Mouse (Mus musculus): ENCODE data around the gene Gm19345. TPM values are rescaled to one million over a fixed set of nuclear protein-coding genes. Genes with fewer than 3 reads are reported as not detected.
A peak's percentile ranks its signal among the peaks of the same experiment; 100 is the strongest.

The Gm19345 gene
- polyA plus RNA-seq (2016; fragmentation: Nextera tagmentation; extraction: Ambion mirVana), result not detected in 2 replicates

DNA sequence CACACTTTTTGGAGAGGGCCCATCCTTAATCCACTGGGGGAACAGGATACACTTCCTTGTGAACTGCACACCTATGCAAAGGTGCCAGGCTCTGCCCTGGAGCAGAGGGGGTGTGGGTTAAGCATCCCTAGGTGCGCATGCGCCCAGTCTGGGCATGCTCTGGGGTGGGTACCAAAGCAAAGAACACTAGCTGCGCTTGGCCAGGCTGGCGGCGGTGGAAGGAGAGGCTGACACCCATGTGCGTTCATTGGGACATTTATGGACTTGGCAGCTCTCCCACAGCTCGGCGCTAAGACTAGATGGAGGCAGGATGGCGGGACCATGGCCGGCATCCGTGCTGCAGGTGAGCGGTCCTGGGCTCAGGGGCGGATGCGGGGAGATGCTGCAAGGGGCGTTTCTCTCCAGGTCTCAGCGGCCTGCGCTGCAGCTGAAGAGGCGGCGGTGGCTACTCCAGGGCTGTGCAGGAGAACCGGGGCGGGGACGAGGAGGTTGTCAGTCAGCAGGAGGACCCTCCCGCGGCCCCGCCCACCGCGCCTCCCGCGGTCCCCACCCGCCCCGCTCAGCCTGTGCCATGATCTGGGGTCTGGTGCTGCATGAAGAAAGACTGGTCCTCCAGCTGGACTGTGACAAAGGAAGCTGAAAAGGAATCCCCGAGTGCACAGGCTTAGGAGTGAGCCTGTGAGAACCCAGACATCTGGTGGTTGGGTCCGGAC is at the start of gene Gm19345:
Gene Gm19345 (plus strand): TSS at position 146 of the 713 bp plus-strand sequence.
- H3K4me2 ChIP-seq, result peak within 1 kb of the TSS; percentile 50
- H3K9ac ChIP-seq, result no peak within 1 kb of the TSS
- peak; percentile 43; the same call in 1 of the 2 replicates for ATAC-seq (ENCODE audit: insufficient number of reproducible peaks, low FRiP score)
- no peak within 1 kb of the TSS for H3K27ac ChIP-seq (ENCODE audit: poor library complexity, severe bottlenecking)
- WGBS, result 7% methylated on average over 31 of the region's 33 CpGs
- H3K36me3 ChIP-seq, result no peaks in the 10 kb centered on the region
- H3K4me1 ChIP-seq (replicated peaks), result peaks cover 16% of the 10 kb centered on the region
- peak within 1 kb of the TSS; percentile 29 for H3K4me3 ChIP-seq
- no peaks in the 10 kb centered on the region for H3K9me3 ChIP-seq (replicated peaks)
- H3K27me3 ChIP-seq (replicated peaks), result peaks cover 50% of the 10 kb centered on the region

GRCm38 (mm10) chr7:19802995-19803394 is 48.8 kb upstream of the Gm19345 start:
- WGBS, result 20% methylated on average over 7 of the region's 7 CpGs
- ATAC-seq (ENCODE audit: insufficient number of reproducible peaks, low FRiP score), result no peak
- H3K4me3 ChIP-seq, result no peak overlapping the region
- peaks cover 10% of the 10 kb centered on the region for H3K27me3 ChIP-seq (replicated peaks)
- H3K27ac ChIP-seq (ENCODE audit: poor library complexity, severe bottlenecking), result no peak overlapping the region
- H3K4me2 ChIP-seq, result no peak overlapping the region
- no peak overlapping the region for H3K9ac ChIP-seq
- H3K4me1 ChIP-seq (replicated peaks), result no peaks in the 10 kb centered on the region
- peaks cover 4% of the 10 kb centered on the region; the same call in 1 of the 2 replicates for H3K9me3 ChIP-seq (replicated peaks)
- no peaks in the 10 kb centered on the region for H3K36me3 ChIP-seq

GRCm38 (mm10) chr7:19806356-19806969 is 45.3 kb upstream of the Gm19345 start:
- no peak overlapping the region for H3K9ac ChIP-seq
- no peak overlapping the region for H3K4me2 ChIP-seq
- no peak overlapping the region for H3K4me3 ChIP-seq
- H3K4me1 ChIP-seq (replicated peaks), result peaks cover 19% of the 10 kb centered on the region
- H3K27ac ChIP-seq (ENCODE audit: poor library complexity, severe bottlenecking), result no peak overlapping the region
- H3K36me3 ChIP-seq, result no peaks in the 10 kb centered on the region
- WGBS, result 76% methylated on average over 8 of the region's 8 CpGs
- H3K27me3 ChIP-seq (replicated peaks), result peaks cover 41% of the 10 kb centered on the region
- H3K9me3 ChIP-seq (replicated peaks), result peaks cover 4% of the 10 kb centered on the region; the same call in 1 of the 2 replicates
- ATAC-seq (ENCODE audit: insufficient number of reproducible peaks, low FRiP score), result no peak

DNA sequence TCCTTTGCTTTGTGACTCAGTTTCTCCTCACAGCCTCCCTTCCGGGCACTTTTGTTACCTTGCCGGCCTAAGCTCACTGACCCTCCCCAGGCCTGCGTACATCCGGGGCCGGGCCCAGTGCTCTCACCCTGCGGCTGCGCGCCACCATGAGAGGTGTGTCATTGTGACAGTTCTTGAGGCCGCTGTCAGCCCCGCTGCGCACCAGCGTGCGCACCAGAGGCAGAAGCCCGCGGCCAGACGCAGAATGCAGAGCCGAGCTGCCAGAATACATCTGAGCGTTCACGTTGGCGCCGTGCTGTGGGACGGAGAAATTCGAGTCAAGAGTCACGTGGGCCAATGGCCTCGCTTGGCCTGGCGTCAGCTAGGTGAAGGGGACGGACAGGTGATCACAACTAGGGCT is 42.4 kb upstream of the Gm19345 start:
- Histone ChIP-seq H3K27ac (ENCODE audit: poor library complexity, severe bottlenecking) (no peak overlapping the region), H3K9ac (peak overlapping the region; percentile 42), H3K4me1 (replicated peaks) (peaks cover 20% of the 10 kb centered on the region), H3K27me3 (replicated peaks) (peaks cover 54% of the 10 kb centered on the region), H3K36me3 (no peaks in the 10 kb centered on the region), H3K9me3 (replicated peaks) (peaks cover 4% of the 10 kb centered on the region; the same call in 1 of the 2 replicates), H3K4me3 (peak overlapping the region; percentile 36), H3K4me2 (peak overlapping the region; percentile 59)
- ATAC-seq (ENCODE audit: insufficient number of reproducible peaks, low FRiP score), result 0 out of 2 replicates have a peak, but pooled peaks have one; percentile 40
- WGBS, result 5% methylated on average over 27 of the region's 27 CpGs

- ATAC-seq (ENCODE audit: insufficient number of reproducible peaks, low FRiP score), result peak; percentile 22; the same call in 1 of the 2 replicates
- peaks cover 54% of the 10 kb centered on the region for H3K27me3 ChIP-seq (replicated peaks)
- H3K4me2 ChIP-seq, result peak overlapping the region; percentile 53
- peaks cover 27% of the 10 kb centered on the region for H3K4me1 ChIP-seq (replicated peaks)
- no peak overlapping the region for H3K9ac ChIP-seq
- H3K36me3 ChIP-seq, result no peaks in the 10 kb centered on the region
- H3K9me3 ChIP-seq (replicated peaks), result no peaks in the 10 kb centered on the region
- 3% methylated on average over 22 of the region's 22 CpGs for WGBS
- H3K4me3 ChIP-seq, result peak overlapping the region; percentile 22
- H3K27ac ChIP-seq (ENCODE audit: poor library complexity, severe bottlenecking), result no peak overlapping the region
These were observed 40.7 kb upstream of the Gm19345 start for GRCm38 (mm10) chr7:19811114-19811513.

DNA sequence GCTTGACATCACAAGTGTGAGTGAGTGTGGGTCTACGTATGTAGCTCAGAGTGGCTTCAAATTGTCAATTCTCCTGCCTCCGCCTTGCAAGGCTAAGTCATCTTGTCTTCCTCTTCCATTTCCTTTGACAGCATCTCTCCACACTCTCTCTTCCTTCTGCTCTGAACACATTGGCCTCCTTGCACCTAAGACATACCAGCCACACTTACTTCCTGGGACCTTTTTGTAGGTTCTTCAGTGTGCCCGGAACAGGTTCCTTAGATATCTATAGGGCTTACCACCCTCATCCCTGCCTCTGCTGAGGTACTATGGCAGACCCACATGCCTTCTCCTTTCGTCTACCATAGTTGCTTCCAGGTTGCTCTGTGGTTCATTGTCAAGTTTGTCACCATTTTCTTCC is 38.6 kb upstream of the Gm19345 start:
- H3K4me1 ChIP-seq (replicated peaks), result peaks cover 43% of the 10 kb centered on the region
- no peaks in the 10 kb centered on the region for H3K36me3 ChIP-seq
- no peak overlapping the region for H3K9ac ChIP-seq
- no peaks in the 10 kb centered on the region for H3K9me3 ChIP-seq (replicated peaks)
- no peak for ATAC-seq (ENCODE audit: insufficient number of reproducible peaks, low FRiP score)
- H3K27me3 ChIP-seq (replicated peaks), result peaks cover 52% of the 10 kb centered on the region
- H3K4me2 ChIP-seq, result no peak overlapping the region
- H3K27ac ChIP-seq (ENCODE audit: poor library complexity, severe bottlenecking), result no peak overlapping the region
- H3K4me3 ChIP-seq, result no peak overlapping the region
- WGBS, result 69% methylated on average over 4 of the region's 4 CpGs

- no peak overlapping the region for H3K4me3 ChIP-seq
- H3K27me3 ChIP-seq (replicated peaks), result peaks cover 49% of the 10 kb centered on the region
- ATAC-seq (ENCODE audit: insufficient number of reproducible peaks, low FRiP score), result no peak
- 41% methylated on average over 6 of the region's 6 CpGs for WGBS
- H3K4me1 ChIP-seq (replicated peaks), result peaks cover 42% of the 10 kb centered on the region
- no peaks in the 10 kb centered on the region for H3K36me3 ChIP-seq
- H3K4me2 ChIP-seq, result no peak overlapping the region
- no peak overlapping the region for H3K27ac ChIP-seq (ENCODE audit: poor library complexity, severe bottlenecking)
- no peaks in the 10 kb centered on the region for H3K9me3 ChIP-seq (replicated peaks)
- H3K9ac ChIP-seq, result no peak overlapping the region
These were observed 38.2 kb upstream of the Gm19345 start for GRCm38 (mm10) chr7:19813579-19814122.

DNA sequence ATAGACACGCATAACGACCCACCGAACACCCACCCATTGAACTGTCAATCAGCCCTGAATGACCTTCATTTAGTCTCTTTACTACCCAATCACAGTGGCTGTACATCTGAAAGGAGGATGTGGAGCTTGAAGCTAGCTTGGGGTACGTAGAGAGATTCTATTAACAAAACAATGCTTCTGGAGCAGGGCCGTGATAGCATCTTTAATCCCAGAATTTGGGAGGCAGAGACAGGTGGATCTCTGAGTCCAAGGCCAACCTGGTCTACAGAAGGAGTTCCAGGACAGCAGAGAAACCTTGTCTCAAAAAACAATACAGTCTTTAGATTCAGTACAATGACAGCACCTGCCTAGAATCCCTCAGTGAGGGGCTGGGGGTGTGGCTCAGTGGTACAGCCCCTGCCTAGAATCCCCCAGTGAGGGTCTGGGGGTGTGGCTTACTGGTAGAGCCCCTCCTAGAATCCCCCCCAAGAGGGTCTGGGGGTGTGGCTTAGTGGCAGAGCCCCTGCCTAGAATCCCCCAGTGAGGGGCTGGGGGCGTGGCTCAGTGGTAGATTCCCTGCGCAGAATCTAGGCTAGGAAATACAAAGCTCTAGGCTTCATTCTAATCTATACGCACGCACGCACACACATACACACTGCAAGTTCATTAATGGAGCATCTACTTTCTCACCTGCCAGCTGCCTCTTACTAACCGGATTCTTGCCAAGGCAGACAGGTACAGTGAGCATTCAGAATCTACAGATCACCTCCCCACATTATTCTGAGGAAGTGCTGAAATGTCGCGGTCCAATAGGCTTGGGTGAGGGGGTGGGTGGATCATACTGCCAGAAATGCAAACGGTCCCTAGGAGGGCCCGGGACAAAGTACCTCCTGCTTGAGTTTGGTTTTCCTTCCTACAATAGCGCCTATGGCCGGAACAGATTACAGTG is 36.2 kb upstream of the Gm19345 start:
- peaks cover 4% of the 10 kb centered on the region for H3K9me3 ChIP-seq (replicated peaks)
- H3K27me3 ChIP-seq (replicated peaks), result peaks cover 42% of the 10 kb centered on the region
- peak overlapping the region; percentile 54 for H3K4me3 ChIP-seq
- H3K27ac ChIP-seq (ENCODE audit: poor library complexity, severe bottlenecking), result no peak overlapping the region
- ATAC-seq (ENCODE audit: insufficient number of reproducible peaks, low FRiP score), result no peak
- H3K4me2 ChIP-seq, result peak overlapping the region; percentile 84
- H3K4me1 ChIP-seq (replicated peaks), result peaks cover 33% of the 10 kb centered on the region
- H3K9ac ChIP-seq, result peak overlapping the region; percentile 58
- 33% methylated on average over 17 of the region's 17 CpGs for WGBS
- H3K36me3 ChIP-seq, result no peaks in the 10 kb centered on the region

DNA sequence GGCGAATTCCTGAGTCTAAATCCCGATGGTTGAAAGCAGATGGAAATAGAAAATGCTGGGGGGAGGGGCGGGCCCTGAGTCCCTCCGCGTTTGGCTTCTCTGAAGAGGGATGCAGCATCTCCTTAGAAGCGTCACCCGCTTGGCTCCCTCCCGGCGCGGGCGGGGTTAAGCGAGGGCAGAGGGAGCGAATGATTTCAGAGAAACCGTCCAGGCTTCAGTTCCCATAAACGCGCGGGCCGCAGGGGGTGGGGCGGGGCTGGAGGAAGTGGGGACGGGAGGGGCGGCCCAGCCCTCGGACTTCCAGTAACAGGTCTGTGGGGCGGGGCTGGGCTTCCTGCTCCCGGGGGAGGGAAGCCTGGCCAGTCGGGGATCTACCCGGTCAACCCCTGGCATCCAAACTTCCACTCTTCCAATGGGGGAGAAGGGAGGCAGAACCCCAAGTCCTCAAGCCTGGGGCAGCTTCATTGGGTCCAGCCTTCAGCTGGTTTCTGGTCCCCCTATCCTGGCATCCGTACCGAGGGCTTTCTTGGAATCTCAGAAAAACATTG is 35.5 kb upstream of the Gm19345 start:
- WGBS, result under 1% methylated on average over 28 of the region's 28 CpGs
- H3K9ac ChIP-seq, result peak overlapping the region; percentile 58
- no peaks in the 10 kb centered on the region for H3K36me3 ChIP-seq
- no peak overlapping the region for H3K27ac ChIP-seq (ENCODE audit: poor library complexity, severe bottlenecking)
- peaks cover 5% of the 10 kb centered on the region for H3K9me3 ChIP-seq (replicated peaks)
- peaks cover 25% of the 10 kb centered on the region for H3K4me1 ChIP-seq (replicated peaks)
- H3K4me2 ChIP-seq, result peak overlapping the region; percentile 84
- peaks cover 41% of the 10 kb centered on the region for H3K27me3 ChIP-seq (replicated peaks)
- peak overlapping the region; percentile 54 for H3K4me3 ChIP-seq
- ATAC-seq (ENCODE audit: insufficient number of reproducible peaks, low FRiP score), result peak; percentile 63

DNA sequence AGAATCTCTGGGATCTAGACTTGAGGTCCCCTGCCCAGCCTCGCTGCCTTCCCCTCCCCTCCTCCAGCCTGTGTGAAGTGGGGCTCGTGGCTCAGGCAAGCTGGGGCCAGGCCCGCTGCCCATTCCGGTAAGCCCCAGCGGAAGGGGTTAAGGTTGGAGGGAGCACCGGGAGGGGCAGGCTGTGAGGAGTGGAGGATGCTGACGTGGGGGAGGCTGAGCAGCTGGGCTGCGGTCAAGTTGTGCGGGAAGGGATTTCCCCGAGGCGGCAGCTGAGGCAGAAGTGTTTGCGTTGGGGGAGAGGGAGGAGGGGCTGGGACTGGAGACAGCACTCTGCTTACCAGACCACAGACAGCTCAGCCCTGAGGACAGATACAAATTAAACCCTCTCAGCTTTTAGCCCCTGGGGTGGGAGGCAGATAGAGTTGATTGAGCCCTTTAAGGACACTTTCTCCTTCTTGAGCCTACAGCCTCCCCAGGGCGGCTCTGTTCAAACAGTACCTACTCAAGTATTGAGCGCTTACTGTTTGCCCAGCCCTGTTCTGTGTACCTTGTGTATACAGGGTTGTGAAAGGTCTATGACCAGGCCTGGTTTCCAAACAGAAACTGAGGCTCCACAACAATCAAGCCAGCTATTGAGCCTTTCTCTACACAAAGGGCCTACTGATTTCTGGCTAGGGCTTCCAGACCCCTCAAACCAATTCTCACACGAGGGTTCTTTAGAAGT is 34.3 kb upstream of the Gm19345 start:
- peak overlapping the region; percentile 26 for H3K4me3 ChIP-seq
- peak overlapping the region; percentile 58; the same call in 1 of the 2 replicates for H3K9ac ChIP-seq
- no peak overlapping the region for H3K27ac ChIP-seq (ENCODE audit: poor library complexity, severe bottlenecking)
- H3K9me3 ChIP-seq (replicated peaks), result peaks cover 5% of the 10 kb centered on the region
- ATAC-seq (ENCODE audit: insufficient number of reproducible peaks, low FRiP score), result 0 out of 2 replicates have a peak, but pooled peaks have one; percentile 31
- no peaks in the 10 kb centered on the region for H3K36me3 ChIP-seq
- peak overlapping the region; percentile 84 for H3K4me2 ChIP-seq
- peaks cover 23% of the 10 kb centered on the region for H3K4me1 ChIP-seq (replicated peaks)
- WGBS, result 8% methylated on average over 15 of the region's 15 CpGs
- peaks cover 41% of the 10 kb centered on the region for H3K27me3 ChIP-seq (replicated peaks)

Data from heart, embryonic 12.5 days (tissue).